Mouse (Mus musculus) neural tube, embryonic 14.5 days (tissue): Measurements from ENCODE around the gene Dvl1. TPM values are rescaled to one million over a fixed set of nuclear protein-coding genes. Genes with fewer than 3 reads are reported as not detected.
A peak's percentile ranks its signal among the peaks of the same experiment; 100 is the strongest.

Experiments
- ATAC-seq: fragments of 200-750 bp; cut with Nextera tagmentation; 2 replicates; pipeline ENCODE4 v1.8.0; 2017; ENCODE audit warnings: low read depth, mild to moderate bottlenecking, moderate TSS enrichment, moderate library complexity
- H3K27ac ChIP-seq: fragments of 300-500 bp; sonication (generic); 2 replicates; pipeline ENCODE4 v1.5.1; 2014; ENCODE audit warnings: low read depth, mild to moderate bottlenecking, control low read depth, low read length, moderate library complexity, mixed read lengths
- H3K27me3 ChIP-seq: fragments of 300-500 bp; sonication (generic); 2 replicates; pipeline ENCODE4 v1.6.1; 2014; ENCODE audit warnings: low read length; ENCODE audit not compliant: control insufficient read depth, insufficient read depth
- H3K36me3 ChIP-seq: fragments of 300-500 bp; sonication (generic); 2 replicates; pipeline ENCODE4 v1.6.1; 2014; ENCODE audit warnings: low read length, mixed read lengths; ENCODE audit not compliant: control insufficient read depth, insufficient read depth
- H3K4me1 ChIP-seq: fragments of 300-500 bp; sonication (generic); 2 replicates; pipeline ENCODE4 v1.6.1; 2014; ENCODE audit warnings: low read length; ENCODE audit not compliant: control insufficient read depth, insufficient read depth
- H3K4me2 ChIP-seq: fragments of 300-500 bp; sonication (generic); 2 replicates; pipeline ENCODE4 v1.6.1; 2014; ENCODE audit warnings: mild to moderate bottlenecking, low read depth, low read length, control low read depth
- H3K4me3 ChIP-seq: fragments of 300-500 bp; sonication (generic); 2 replicates; pipeline ENCODE4 v1.5.1; 2014; ENCODE audit warnings: low read depth, low read length, control low read depth, mixed read lengths
- H3K9ac ChIP-seq: fragments of 300-500 bp; sonication (generic); replicated peaks from 2 replicates; pipeline ENCODE4 v1.6.1; 2014; ENCODE audit warnings: low read depth, mild to moderate bottlenecking, control low read depth, low read length, mixed read lengths
- H3K9me3 ChIP-seq: fragments of 300-500 bp; sonication (generic); 2 replicates; pipeline ENCODE4 v1.6.1; 2016; ENCODE audit warnings: low read length; ENCODE audit not compliant: control insufficient read depth
- WGBS: fragments of 180-500 bp; shearing (Covaris S2); extraction: QIAGEN DNeasy Blood & Tissue Kit; methylation state at CpG from one replicate; pipeline ENCODE4 v1.1.7; 2014; 5-methylcytosine and 5-hydroxymethylcytosine counted together
- polyA plus RNA-seq: library from polyadenylated mRNA; unstranded; fragments of >200 nt; fragmentation: Nextera tagmentation; extraction: Ambion mirVana; gene quantifications from 2 replicates; pipeline ENCODE4 v1.2.1, GENCODE M21; 2014

Dvl1 gene
- polyA plus RNA-seq, 1 experiment from 2014 or later, result 16.1 TPM

DNA sequence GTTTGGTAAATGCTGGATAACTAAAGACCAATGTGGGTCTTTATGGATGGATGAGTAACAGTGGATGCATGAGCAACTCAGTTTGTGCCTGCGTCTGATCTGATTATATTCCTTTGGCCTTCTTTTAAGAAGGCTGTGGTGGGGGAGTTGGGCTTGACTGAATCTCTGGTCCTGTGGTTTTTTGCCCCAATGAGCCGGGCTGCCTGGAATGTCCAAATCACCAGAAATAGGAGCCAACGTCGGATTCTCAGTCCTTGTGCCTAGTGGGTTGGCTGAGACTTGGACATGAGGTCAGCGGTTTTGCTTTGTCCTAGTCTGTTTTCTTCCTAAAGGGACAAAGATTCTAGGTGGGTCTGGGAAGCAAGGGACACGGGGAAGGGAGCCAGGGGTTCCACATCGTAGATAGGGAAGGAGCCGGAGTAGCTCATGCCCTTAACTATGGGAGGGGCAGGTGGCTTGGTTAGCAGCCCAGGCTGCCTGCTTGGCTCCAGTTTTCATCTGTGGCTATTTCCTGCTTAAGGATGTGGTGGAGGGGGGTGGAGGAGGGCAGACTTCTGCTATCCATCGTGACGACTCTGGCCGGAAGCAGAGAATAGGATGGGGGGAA, 9.7 kb upstream of the Dvl1 start:
- ATAC-seq, result no peak
- Histone ChIP-seq H3K36me3 (peaks cover 4% of the 10 kb centered on the region; the same call in 1 of the 2 replicates), H3K27ac (no peak overlapping the region), H3K27me3 (peaks cover 4% of the 10 kb centered on the region; the same call in 1 of the 2 replicates), H3K9ac (no peak overlapping the region), H3K4me2 (no peak overlapping the region), H3K9me3 (no peaks in the 10 kb centered on the region), H3K4me1 (peaks cover 15% of the 10 kb centered on the region), H3K4me3 (no peak overlapping the region)
- 81% methylated on average over 11 of the region's 11 CpGs for WGBS

GRCm38 (mm10) chr4:155838187-155839153, 8.7 kb upstream of the Dvl1 start:
- no peak overlapping the region for H3K4me2 ChIP-seq
- 72% methylated on average over 8 of the region's 8 CpGs for WGBS
- peaks cover 4% of the 10 kb centered on the region; the same call in 1 of the 2 replicates for H3K27me3 ChIP-seq
- H3K4me3 ChIP-seq, result no peak overlapping the region
- no peaks in the 10 kb centered on the region for H3K9me3 ChIP-seq
- no peak for ATAC-seq
- no peak overlapping the region for H3K27ac ChIP-seq
- H3K4me1 ChIP-seq, result peaks cover 13% of the 10 kb centered on the region
- H3K9ac ChIP-seq, result no peak overlapping the region
- H3K36me3 ChIP-seq, result peaks cover 6% of the 10 kb centered on the region; the same call in 1 of the 2 replicates

DNA sequence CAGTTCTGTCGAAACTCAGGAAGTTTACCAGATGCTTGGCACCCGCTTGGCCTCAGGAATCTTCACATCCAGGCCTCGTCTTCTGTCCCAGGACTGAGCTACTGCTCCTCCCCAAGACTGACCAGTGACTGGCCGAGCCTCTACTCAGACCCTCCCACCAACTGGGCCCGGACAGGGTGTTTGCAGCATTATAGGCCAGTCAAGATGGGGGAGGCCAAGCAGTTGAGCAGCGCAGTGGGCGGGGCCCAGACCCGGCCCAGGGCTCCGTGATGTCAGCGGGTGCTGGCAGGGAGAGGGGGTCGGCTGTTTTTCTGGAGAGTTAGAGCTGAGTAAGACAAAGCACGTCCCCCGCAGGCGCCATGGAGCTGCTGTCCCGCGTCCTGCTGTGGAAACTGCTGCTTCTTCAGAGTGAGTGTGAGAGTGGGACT, 7.7 kb upstream of the Dvl1 start, which contains the start of gene Mxra8:
TSS of gene Mxra8 (plus strand) at position 198 of the 428 bp plus-strand sequence.
- Histone ChIP-seq H3K4me3 (peak within 1 kb of the TSS; percentile 26), H3K9ac (peak within 1 kb of the TSS; percentile 21; the same call in 1 of the 2 replicates), H3K9me3 (no peaks in the 10 kb centered on the region), H3K4me1 (0 out of 2 replicates have a peak, but pooled peaks cover 5% of the 10 kb centered on the region), H3K27ac (no peak within 1 kb of the TSS), H3K27me3 (peaks cover 4% of the 10 kb centered on the region; the same call in 1 of the 2 replicates), H3K4me2 (peak within 1 kb of the TSS; percentile 53), H3K36me3 (peaks cover 4% of the 10 kb centered on the region; the same call in 1 of the 2 replicates)
- 3% methylated on average over 16 of the region's 16 CpGs for WGBS
- ATAC-seq, result peak; percentile 70; the same call in 1 of the 2 replicates

DNA sequence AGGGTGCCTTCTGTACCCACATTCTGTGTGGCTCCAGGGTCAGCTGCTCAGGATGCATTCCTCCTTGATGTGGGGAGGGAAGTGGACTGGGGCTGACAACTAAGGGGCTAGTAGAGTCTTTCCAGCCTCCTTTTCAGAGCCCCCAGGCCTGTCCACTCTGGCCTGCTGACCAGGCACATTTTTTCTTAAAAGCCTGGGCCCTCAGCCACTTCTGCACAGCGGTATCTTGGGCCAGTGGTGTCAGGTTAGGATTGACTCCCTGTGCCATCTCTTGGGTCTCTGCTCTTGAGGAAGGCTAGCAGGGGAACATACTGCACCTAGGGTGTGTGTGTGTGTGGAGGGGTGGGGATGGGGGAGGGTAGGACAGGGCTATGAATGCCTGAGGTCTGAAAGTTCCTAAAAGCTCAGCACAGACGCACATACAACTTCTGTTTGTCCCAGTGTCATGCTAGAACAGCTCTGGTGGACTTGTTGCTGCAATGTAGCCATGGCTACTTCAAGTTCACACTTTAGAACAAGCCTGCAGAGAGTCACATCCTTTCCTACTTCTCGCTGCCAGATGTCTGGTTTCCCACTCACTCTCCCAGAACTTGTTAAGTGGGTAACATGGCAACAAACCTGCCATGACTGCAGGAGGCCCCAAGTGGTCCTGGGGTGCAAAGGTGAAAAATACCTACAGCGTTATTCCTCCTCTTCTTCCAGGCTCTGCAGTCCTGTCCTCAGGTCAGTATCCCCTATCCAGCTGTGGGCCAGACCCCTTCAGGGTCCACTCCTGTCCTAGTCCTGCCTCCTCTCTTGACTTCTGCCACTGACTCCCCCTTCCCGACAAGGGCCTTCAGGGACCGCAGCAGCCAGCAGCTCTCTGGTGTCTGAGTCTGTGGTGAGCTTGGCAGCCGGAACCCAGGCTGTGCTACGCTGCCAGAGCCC, 6.9 kb upstream of the Dvl1 start:
- H3K36me3 ChIP-seq, result peaks cover 4% of the 10 kb centered on the region; the same call in 1 of the 2 replicates
- H3K9ac ChIP-seq, result peak overlapping the region; percentile 21; the same call in 1 of the 2 replicates
- ATAC-seq, result 0 out of 2 replicates have a peak, but pooled peaks have one; percentile 19

DNA sequence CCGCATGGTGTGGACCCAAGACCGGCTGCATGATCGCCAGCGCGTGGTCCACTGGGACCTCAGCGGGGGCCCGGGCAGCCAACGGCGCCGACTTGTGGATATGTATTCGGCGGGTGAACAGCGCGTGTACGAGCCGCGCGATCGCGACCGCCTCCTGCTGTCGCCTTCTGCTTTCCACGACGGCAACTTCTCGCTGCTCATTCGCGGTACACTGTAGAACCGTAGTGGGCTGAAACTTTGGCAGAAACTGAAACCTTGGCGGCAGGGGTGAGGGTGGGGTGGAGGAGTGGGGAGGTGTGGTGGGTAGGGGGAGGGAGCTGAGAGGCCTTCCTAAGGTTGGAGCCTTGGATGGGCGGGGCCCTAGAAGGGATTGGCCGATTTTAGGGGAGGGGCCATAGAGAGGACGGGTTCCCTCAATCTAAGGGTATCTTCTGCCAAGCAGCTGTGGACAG, 6.2 kb upstream of the Dvl1 start:
- Histone ChIP-seq H3K9ac (no peak overlapping the region), H3K4me1 (0 out of 2 replicates have a peak, but pooled peaks cover 5% of the 10 kb centered on the region), H3K27ac (no peak overlapping the region), H3K4me3 (peak overlapping the region; percentile 26), H3K27me3 (peaks cover 4% of the 10 kb centered on the region; the same call in 1 of the 2 replicates), H3K9me3 (no peaks in the 10 kb centered on the region), H3K4me2 (peak overlapping the region; percentile 53), H3K36me3 (peaks cover 4% of the 10 kb centered on the region; the same call in 1 of the 2 replicates)
- 0% methylated on average over 31 of the region's 32 CpGs for WGBS
- no peak for ATAC-seq

More for the DNA sequence above, 6.9 kb upstream of the Dvl1 start:
- 15% methylated on average over 8 of the region's 8 CpGs for WGBS
- Histone ChIP-seq H3K9me3 (no peaks in the 10 kb centered on the region), H3K27ac (no peak overlapping the region), H3K4me3 (peak overlapping the region; percentile 26), H3K27me3 (peaks cover 4% of the 10 kb centered on the region; the same call in 1 of the 2 replicates), H3K4me2 (peak overlapping the region; percentile 53), H3K4me1 (0 out of 2 replicates have a peak, but pooled peaks cover 5% of the 10 kb centered on the region)

DNA sequence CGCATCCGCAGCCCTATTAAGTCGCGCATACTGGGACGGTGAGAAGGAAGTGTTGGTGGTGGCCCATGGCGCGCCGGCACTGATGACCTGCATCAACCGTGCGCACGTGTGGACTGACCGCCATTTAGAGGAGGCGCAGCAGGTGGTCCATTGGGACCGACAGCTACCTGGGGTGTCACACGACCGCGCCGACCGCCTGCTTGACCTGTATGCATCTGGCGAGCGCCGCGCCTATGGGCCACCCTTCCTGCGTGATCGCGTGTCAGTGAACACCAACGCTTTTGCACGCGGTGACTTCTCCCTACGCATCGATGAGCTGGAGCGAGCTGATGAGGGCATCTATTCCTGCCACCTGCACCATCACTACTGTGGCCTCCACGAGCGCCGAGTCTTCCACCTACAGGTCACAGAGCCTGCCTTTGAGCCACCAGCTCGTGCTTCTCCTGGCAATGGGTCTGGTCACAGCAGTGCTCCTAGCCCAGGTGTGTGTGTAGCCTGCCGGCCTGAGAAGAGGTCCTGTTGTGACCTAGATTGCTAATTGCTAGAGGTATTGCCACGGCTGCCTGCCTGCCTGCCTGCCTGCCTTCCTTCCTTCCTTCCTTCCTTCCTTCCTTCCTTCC, 5.4 kb upstream of the Dvl1 start:
- Histone ChIP-seq H3K9ac (no peak overlapping the region), H3K36me3 (peaks cover 4% of the 10 kb centered on the region; the same call in 1 of the 2 replicates), H3K4me3 (peak overlapping the region; percentile 26; the same call in 1 of the 2 replicates), H3K4me2 (peak overlapping the region; percentile 53; the same call in 1 of the 2 replicates), H3K27ac (no peak overlapping the region), H3K27me3 (peaks cover 4% of the 10 kb centered on the region; the same call in 1 of the 2 replicates), H3K4me1 (peaks cover 9% of the 10 kb centered on the region), H3K9me3 (no peaks in the 10 kb centered on the region)
- no peak for ATAC-seq
- WGBS, result 30% methylated on average over 38 of the region's 38 CpGs

DNA sequence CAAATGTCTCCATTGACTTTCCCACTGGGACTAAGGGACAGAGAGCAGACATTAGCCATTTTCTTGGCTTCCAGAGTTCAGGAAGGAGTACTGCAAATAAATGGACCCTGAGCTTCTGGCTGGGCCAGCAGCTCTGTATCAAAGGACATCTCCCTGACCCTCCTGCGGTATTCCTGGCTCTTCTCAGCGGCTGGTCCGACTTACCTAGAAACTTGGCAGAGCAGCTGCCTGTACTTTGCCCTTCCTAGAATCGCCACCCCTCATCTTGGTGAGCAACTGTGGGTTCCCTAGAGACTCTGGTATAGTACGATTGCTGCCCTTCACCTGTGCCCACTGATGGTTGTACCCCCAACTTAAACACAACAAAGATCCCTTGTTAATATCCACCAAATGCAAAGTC, 4.0 kb upstream of the Dvl1 start:
- 90% methylated on average over 5 of the region's 5 CpGs for WGBS
- no peaks in the 10 kb centered on the region for H3K9me3 ChIP-seq
- H3K9ac ChIP-seq, result no peak overlapping the region
- no peak overlapping the region for H3K4me2 ChIP-seq
- peaks cover 4% of the 10 kb centered on the region; the same call in 1 of the 2 replicates for H3K27me3 ChIP-seq
- peaks cover 4% of the 10 kb centered on the region; the same call in 1 of the 2 replicates for H3K36me3 ChIP-seq
- H3K4me3 ChIP-seq, result no peak overlapping the region
- no peak for ATAC-seq
- peaks cover 16% of the 10 kb centered on the region for H3K4me1 ChIP-seq
- H3K27ac ChIP-seq, result no peak overlapping the region
